Mouse (Mus musculus) right cerebral cortex, adult 2 months (tissue): ENCODE data around the gene Rps6kl1.
A peak's percentile ranks its signal among the peaks of the same experiment; 100 is the strongest.

Experiments used
- DNase-seq, 2 experiments: peaks; one replicate each; pipeline ENCODE4 v3.0.0; 2021 to 2022; ENCODE audit warnings: low spot score in 2 of 2

The Rps6kl1 gene

GRCm38 (mm10) chr12:85151002-85151774 is at the start of gene Rps6kl1:
Gene Rps6kl1, minus strand, starts transcription at chr12:85151264.
- DNase-seq = peak; percentile 82 to 83

- DNase-seq = no peak
Observed at GRCm38 (mm10) chr12:85199954-85200353, 48.9 kb upstream of the Rps6kl1 start.

DNA sequence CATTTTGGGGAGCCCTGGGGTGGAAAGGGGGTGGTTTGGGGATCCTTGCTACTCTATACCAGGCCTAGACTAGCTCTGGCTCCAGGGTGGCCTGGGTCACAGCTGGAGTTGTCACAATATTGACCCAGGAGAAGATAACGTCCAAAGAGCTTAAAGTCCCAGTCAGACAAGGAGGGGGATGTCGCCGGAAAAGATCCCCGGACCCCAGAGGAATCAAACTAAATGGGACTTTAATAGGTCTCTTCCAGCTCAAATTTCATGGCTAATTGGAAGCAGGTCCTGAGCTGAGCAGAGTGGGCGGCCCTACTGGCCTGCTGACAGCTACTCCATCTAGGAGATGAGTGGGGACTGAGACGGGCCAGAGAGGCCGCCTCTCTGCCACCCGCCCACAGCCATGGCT is 46.9 kb upstream of the Rps6kl1 start:
- DNase-seq = no peak

GRCm38 (mm10) chr12:85197371-85197770 is 46.3 kb upstream of the Rps6kl1 start:
- no peak for DNase-seq

DNA sequence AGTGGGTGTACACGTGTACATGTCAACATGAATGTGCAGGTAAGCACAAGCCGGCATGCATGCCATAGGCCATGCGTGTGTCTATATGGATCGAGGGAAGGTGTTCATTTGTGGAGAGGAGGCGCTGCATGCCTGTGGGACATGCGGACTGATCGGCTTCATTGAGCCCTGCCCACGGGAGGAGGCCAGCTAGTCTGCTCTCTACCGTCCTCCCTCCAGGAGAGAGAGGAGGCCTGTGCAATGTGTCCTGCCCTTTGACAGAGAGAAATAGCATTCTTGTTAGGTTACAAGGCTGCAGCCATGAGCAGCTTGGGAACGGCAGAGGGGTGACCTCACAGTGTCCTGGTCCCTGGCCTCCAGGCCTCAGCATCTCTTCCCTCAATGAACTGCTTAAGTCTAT is 45.1 kb upstream of the Rps6kl1 start:
- no peak for DNase-seq

- no peak for DNase-seq
Observed at GRCm38 (mm10) chr12:85195086-85195485, 44.0 kb upstream of the Rps6kl1 start.

DNA sequence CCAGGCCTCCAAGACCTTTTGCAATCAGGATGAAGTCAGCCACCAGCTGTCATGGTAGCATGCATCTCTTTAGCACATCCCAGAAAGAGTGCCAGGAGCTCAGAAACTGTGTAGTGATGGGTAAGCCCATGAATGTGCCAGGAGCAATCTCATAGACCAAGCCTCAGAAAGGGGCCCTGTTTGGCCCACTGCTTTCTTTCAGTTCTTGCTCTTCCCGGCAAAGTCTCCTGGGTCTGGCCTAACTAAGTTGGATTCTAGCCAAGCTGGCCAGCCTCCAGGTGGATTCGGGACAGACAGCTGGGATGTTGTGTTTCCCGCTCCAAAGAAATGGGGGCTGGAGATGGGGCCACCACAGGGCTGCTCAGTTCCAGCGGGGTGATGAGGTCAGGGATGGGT is 43.6 kb upstream of the Rps6kl1 start:
- peak in 1 of 2 experiments; percentile 29 for DNase-seq

DNA sequence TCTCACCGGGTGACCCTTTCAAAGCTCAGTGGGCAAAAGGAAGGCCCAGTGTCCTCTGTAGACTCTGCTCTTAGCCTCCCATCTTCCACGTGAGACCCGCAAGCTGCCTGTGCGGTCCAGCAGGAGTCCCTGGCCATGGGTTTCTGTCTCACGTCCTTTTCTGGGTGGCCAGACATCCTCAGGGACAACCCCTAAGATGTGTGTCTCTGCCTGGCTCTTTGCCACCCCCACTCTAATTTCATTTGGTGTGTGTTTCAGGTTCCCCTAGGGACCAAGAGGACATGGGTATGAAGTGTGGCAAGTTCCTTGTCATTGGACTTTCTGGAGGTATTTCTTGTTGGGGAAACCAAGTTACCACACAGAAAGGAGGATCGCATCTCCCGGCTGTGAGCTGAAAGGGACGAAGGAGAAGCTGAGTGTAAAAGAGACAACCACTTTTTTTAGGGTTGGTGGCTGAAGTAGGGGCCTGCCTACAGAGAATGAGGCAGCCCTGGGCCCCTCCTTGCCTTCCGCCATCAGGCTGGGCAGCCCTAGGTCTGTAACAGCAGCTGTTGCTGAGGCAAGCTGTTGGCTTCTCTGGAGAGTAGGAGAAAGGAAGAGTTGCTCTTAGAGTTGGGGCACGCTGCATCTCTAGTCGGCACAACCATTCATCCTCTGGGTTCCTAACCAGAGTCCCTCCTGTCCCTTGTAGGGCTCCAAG is 43.0 kb upstream of the Rps6kl1 start:
- no peak for DNase-seq

DNA sequence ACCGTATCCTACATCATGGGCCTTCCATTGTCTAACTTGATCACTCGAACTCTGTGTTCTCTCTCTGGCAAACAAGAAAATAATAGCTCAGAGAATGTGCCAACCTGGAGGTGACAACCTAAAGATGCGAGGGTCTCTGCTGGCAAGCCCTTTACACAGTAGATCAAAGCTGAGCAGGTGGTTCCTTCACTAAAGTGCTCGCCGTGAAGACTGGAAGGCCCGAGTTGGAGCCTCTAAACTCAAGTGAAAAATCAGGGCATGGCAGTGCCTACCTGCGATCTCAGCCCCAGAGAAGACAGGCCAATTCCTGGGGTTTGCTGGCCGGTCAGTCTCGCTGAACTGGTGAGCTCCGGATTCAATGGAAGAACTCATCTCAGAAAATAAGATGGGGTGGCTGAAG is 42.1 kb upstream of the Rps6kl1 start:
- DNase-seq = no peak

DNA sequence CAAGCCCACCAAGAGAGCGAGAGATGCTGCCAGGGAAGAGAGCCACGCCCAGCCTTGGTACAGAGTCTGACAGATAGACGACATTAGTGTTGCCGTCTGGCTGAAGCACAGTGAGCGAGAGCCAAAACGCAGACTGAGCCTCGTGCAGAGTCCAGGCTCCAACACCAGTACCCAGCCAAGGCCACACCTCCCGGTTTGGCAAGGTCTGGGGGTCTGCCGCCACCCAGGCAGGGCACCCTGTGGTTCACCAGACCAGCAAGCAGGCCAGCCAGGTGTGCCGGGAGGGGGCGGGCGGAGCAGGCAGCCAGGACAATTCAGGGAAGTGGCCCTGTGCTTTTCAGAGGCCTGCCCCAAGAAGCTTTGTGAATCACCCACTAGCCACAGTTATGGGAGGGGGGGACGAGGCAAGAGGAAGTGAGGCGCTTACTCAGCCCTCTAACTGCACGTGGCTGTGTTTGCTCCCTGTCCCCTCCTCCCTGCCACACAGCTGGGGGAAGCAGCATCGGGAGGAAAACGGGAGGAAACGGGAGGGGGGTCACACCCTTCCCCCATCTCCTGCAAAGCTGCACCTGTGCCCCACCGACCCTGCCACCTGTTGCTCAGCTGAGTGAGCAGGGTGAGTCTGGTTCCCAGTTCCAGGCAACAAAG is 41.5 kb upstream of the Rps6kl1 start:
- no peak for DNase-seq

DNA sequence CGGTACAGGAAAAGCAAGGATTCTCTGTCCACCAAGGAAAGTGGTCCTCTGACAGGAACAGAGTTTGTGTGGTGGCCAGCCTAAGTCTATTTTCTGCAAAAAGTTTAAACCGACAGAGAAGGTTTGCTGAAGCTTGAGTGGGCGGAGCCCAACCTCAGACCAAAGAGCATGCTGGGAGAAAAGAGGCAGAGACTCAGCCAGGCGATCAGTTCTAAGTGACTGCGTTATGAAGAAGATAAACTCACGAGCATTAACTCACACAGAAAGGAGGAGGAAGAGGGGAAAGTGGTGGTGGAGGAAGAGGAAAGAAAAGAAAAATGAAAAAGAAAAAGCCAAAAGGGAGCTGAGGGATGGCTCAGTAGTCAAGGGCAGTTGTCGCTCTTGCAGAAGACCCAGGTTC is 39.2 kb upstream of the Rps6kl1 start:
- DNase-seq = no peak

DNA sequence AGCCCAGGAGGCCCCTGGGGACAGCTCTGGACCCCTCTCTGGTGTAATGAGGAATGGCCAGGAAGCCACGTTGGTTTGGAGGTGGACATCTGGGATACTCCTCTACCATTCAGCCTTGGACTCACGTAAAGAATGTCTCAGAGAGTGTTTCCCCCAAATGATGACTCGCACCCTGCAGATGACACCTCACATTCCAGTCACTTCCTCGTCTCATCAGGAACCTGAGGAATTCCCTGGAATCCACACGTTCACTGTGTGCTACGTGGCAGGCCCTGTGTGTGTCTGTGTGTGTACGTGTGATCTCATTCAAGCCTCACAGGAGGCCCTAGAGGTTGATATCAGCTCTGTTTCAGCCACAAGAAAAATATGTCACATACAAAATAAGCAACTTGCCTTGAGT is 35.3 kb upstream of the Rps6kl1 start:
- DNase-seq = no peak

DNA sequence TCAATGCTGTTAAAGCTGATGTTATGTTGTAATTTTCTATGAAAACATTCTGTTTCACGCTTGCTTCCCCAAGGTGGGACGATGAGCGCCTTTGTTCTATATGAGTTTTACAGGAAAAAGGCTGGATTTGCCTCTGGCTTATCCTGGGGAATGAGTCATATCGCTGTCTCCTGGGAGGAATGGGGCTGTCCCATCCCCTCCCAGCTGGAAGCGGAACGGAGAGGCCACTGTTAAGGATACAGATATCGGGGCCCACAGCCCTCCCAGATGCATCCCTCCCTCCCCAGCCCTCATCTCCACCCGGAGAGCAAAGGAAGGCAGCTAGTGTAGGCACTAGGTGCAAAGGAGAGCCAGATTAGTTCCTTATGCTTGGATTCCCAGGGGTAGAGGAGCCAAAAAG is 34.7 kb upstream of the Rps6kl1 start:
- no peak for DNase-seq

GRCm38 (mm10) chr12:85184118-85184517 is 33.1 kb upstream of the Rps6kl1 start:
- no peak for DNase-seq

- no peak for DNase-seq
Observed at GRCm38 (mm10) chr12:85182898-85183297, 31.8 kb upstream of the Rps6kl1 start.

GRCm38 (mm10) chr12:85182345-85182643 is 31.2 kb upstream of the Rps6kl1 start:
- no peak for DNase-seq

- no peak for DNase-seq
Observed at GRCm38 (mm10) chr12:85181475-85182344, 30.6 kb upstream of the Rps6kl1 start.

DNA sequence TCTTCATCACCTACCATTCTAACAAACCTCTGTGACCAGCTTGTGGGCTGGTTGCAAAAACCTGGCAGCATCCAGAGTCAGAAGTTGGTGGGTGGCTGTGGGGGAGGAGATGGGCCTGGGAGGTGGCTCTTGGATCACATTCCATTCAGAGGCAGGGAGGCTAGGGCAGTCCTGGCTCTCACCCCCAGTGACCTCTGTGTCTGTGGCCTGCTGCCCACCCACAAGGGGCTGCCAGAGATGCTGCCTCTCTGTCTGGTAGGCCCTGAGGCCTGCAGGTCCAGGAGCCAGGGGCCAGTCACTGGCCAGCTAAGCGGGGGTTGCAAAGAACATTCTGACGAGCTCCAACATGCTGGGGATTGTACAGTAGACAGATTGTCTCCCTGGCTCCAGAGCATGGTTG is 27.2 kb upstream of the Rps6kl1 start:
- no peak for DNase-seq

DNA sequence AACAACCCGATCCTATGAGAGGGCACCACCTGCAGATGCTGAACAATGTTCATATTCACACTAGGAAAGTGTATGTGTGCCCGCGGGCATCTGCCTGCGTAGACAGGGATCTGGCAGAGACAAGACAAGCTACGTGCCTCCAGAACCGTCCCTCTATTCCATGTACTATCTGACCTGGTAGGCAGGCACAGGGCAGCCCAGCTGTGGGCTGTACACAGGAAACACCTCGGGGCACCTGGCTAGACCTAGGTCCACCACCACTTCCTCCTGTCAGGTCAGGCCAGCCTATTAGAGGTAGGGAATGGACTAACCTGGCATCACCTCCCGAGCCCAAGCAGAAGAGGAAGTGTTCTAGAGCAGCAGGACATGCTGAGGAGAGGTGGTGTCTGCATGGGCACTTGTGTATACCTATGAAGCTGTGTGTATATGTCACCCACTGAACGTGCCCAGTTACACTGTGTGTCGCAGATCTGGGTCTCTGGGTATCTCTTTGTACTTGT is 26.7 kb upstream of the Rps6kl1 start, which contains the start of gene Pgf:
Pgf (minus strand) TSS at position 51 of the 500 bp plus-strand sequence.
- DNase-seq = no peak

DNA sequence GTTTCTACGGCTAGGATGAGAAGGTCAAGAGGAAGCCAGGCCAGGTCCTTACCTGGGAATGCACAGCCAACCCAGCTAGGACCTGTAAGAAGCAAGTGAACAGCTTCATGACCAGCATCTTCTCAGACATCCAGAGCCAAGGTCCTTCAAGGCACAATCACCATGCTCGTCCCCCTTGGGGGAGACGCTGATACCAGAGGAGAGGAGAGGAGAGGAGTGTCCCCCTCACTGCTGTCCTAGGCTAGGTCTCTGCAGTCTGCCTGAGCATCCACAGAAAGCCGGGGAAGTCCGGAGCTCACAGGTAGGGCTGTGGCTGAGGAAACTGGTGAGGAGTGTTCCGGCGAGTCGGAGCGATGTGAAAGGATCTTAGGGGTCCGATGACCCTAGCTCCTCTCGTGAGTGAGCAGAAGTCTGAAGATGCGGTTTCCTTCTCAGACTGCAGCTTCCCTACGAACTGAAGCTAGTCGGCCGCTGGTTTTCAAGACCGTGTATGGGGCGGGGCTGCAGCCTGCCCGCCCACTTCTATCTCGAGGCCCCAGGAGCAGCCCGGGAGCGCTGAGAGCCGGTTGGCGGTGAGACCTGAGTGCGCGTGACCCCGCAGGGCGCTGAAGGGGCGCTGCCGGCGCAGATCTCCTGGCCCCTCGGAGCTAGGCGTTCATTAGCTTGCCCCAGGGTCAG is 25.9 kb upstream of the Rps6kl1 start:
- DNase-seq = no peak
